Mouse (Mus musculus): ENCODE measurements around the gene C3.

The C3 gene

GRCm38 (mm10) chr17:57219167-57219883 is 8.6 kb downstream of the C3 start:
- DNase-seq: peak; percentile 83

- no peak for DNase-seq
Observed at GRCm38 (mm10) chr17:57218335-57218900, 9.5 kb downstream of the C3 start.

DNA sequence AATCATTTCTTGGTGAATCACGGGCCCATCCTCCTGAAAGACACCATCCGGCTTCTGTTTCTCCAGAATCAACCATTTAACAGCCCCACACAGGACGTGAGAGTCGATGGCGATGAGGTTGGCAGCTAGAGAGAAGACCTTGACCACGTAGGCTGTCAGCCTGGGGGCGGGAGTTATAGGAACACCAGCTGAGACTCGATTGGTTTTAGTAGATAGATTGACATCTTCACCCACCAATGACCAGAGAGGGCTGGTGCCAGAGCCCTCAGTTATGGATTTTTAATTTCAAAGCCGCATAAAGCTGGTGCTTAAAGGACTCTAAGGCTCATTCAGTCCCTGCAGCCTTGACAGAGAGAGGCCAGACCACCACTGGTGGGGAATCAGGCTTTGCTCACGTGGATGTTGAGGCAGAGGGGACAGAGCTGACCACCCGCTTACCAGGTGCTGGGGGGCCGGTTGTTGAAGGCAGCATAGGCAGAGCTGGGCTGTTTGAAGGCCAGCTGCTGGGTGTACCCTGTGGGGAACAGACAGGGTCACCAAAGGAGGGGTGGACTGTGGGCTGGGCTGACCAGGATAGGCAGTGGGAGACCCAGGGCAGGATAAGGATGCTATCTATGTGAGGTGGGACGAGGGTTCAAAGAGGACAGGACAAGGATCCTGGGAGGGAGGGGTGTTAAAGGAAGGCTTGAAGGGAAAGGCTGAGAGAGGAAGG is 13.1 kb downstream of the C3 start:
- no peak for DNase-seq

DNA sequence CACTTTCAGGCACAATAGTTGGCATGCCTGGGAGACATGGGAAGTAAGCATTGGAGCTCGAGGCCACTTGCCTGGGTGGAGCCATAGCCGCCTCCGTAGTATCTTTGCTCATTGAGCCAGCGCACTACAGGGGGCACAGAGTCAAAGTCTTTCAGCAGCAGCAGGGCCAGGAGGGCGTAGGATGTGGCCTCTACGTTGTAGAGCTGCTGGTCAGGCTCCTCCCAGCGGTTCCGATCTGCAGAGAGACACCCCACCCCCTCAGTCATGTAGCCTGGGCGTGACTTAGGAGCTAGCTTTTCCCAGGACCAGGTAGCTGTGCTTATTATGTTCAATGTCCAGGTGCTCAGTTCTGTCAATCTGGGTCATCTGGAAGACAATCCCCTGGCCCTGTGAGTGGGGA is 16.4 kb downstream of the C3 start:
- DNase-seq: no peak

DNA sequence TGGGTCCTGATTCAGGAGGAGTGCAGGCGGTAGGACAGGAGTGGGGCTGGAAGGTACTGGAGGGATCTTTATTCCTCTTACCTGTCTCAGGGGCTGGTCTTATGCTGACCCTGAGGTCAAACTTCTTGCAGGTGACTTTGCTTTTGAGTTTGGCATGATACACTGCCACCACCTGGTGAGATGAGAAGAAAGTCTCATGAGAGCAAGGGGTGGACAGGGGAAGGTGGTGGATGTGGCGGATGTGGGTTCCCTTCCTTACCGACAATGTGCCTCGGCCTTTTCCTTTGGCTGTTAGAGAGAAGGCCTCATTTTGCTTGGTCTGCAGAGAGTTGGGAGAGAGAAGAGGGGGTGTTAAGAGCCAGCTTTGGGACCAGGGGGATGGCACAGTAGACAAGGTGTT is 18.6 kb downstream of the C3 start:
- no peak for DNase-seq

DNA sequence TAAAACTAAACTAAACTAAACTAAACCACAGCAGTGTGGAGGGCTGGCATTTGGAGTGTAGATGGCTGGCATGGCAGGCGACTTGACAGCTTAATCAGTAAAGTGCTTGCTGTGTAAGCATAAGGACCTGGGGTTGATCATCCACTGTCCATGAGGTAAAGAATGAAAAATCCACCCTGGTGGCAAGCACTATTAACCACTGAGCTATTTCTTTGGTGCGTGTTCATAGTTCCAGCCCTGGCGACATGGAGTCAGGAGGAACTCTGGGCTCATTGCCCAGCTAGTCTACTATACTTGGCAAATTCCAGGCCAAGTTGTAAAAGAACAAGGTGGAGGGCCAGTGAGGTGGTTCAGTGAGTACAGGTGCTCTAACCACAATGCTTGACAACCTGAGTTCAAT is 20.0 kb downstream of the C3 start:
- no peak for DNase-seq

DNA sequence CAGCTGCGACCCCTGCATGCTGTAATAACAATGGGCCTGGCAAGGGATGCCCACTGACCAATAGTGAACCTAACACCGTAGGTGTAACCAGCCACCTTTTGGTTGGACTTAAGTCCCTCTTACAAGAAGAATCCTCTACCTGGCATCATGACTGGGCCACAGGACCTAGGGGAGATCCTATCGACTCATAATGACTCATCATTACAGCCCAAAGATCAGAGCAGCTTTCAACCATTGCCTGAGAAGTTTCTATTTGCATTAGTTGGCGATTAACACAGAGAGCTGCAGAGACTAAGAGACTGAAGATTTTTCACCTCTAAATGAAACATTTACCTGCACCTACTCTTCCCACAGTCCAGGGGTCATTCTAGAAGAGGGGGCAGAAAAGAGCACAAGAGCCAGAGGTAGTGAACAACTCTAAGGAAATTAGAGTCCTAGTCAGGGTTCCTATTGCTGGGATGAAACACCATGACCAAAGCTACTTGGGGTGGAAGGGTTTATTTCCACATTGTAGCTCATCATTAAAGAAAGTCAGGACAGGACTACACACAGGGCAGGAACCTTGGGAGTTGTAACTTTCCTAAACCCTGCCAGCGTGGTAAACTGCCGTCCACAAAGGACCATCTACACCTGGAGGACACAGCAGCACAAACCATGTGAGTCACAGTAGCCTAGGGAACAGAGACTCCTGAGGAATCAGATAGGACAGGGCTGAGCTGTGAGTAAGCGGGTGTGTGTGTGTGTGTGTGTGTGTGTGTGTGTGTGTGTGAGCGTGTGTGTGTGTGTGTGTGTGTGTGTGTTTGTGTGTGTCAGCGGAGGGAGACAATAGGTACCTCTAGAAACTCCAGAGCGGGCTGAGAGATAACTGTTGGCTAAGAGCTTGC is 25.9 kb downstream of the C3 start:
- DNase-seq: no peak

- no peak for DNase-seq
Observed at GRCm38 (mm10) chr17:57198252-57198651, 29.7 kb downstream of the C3 start.

DNA sequence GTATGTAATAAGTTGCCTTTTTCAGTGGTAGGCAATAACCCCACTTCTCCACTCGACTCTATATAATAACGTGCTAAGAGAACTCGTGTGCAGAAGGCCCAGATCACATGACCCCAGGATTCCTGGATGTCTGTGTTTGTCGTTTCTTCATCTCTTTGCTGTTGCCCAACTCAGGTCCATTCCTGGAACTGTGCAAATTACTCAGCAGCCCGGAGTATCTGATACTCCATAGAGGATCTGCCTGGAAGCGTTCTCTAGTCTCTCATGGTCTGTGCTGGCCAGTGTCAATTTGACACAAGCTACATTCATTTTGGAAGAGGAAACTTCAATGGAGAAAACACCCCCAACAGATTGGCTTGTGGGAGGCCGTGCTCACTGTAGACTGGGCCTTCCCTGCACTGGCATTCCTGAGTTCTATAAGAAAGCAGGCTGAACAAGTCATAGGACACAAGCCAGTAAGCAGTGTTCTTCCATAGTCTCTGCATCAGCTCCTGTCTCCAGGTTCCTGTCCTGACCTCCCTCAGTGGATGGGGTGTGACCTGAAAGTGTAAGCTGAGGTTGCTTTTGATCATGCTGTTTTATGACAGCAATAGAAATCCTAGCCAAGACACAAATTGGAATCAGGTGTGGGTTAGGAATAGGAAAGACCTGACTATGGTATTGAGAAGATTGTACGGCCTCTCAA is 32.5 kb downstream of the C3 start:
- no peak for DNase-seq

DNA sequence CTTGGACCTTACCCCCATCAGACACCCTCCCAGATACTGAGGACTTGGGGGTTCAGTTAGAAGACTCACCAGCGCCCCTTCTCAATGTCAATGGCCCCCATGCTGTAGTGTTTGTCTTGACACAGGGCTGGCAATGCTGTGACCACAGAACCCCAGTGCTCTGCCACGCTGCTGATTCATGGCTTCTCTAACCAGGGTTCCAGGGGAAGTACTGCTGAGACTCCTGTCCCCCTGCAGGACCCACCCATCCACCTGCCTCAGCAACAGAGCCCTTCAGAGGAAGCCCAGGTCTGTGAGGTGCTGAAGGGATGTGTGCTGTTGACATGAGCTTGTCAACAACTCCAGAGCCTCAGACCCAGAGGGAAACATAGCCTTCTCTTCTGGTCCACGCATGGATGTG is 33.2 kb downstream of the C3 start:
- no peak for DNase-seq

GRCm38 (mm10) chr17:57194041-57194507 is 33.9 kb downstream of the C3 start, which contains the start of gene Tnfsf14:
TSS of gene Tnfsf14 (minus strand) at chr17:57194177.
- DNase-seq: no peak

DNA sequence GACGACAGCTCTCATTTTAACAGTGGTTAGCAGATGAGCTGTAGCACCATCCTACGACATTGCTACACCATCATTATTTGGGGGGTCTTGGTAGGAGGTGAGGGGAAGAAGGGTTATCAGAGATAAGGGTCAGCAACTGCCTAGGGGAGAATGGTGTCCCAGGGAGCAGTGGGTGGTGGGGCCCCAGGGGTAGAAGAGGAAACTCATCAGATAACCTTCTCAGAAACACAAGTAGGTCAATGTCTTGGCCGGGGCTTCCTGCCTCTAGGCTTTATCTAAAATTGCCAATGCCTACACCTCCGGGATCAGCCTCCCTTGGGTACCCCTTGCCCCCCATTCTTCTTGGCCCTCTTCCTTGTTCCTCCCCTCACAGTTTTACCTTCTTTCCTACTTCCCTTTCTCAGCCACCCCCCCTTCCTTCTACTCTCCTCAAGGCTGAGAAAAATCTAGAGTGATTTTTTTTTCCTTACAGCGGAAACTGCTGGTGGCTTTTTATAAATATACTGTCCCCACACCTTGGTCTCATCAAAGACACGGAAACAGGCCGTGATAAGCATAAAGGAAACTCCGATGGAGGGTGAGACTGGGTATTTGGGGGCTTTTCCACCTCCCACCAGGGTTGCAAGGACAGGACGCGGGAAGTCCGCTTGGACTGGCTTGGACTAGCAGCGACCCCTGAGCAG is 39.3 kb downstream of the C3 start:
- DNase-seq: no peak

GRCm38 (mm10) chr17:57185641-57186040 is 42.3 kb downstream of the C3 start:
- no peak for DNase-seq

- DNase-seq: no peak
Observed at GRCm38 (mm10) chr17:57182871-57183270, 45.1 kb downstream of the C3 start.

DNA sequence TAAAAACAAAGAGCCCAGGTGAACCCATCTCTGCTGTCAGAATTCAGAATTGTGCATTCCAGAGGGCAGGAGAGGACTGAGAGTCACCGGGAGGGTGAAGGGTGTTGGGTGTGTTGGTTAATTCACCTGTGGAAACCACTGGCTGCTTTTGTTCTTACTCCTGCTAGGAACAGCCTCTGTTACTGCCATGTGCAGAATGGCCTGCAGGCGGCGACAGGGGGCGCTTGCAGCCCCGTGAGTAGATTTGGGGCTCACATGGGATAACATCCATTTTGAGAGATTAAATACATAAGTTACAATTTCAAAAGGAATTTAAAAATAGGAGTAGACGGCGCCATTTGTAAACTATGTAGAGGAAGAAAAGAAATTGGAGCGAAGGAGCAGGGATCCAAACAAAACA is 47.6 kb downstream of the C3 start:
- no peak for DNase-seq

DNA sequence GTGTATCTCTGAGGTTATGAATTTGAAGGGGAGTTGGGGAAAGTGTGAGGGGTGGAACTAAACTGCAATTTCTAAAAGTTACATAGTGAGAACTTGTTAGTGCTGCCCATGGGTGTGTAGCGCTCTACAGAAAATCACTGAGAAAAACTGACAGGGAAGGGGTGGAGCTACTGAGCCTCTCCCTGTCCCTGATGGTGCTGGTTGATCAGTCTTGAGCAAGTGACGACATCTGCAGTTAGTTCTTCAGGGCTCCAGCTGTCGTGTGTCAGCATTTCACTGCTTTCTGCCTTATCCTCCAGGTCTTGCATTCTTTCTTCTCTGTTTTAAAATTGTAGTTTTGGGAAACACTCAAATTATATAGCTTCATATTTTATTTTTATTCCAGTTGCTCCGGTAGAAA is 54.6 kb downstream of the C3 start:
- no peak for DNase-seq

GRCm38 (mm10) chr17:57172378-57172777 is 55.6 kb downstream of the C3 start:
- DNase-seq: no peak

GRCm38 (mm10) chr17:57170616-57171260 is 57.2 kb downstream of the C3 start:
- no peak for DNase-seq

DNA sequence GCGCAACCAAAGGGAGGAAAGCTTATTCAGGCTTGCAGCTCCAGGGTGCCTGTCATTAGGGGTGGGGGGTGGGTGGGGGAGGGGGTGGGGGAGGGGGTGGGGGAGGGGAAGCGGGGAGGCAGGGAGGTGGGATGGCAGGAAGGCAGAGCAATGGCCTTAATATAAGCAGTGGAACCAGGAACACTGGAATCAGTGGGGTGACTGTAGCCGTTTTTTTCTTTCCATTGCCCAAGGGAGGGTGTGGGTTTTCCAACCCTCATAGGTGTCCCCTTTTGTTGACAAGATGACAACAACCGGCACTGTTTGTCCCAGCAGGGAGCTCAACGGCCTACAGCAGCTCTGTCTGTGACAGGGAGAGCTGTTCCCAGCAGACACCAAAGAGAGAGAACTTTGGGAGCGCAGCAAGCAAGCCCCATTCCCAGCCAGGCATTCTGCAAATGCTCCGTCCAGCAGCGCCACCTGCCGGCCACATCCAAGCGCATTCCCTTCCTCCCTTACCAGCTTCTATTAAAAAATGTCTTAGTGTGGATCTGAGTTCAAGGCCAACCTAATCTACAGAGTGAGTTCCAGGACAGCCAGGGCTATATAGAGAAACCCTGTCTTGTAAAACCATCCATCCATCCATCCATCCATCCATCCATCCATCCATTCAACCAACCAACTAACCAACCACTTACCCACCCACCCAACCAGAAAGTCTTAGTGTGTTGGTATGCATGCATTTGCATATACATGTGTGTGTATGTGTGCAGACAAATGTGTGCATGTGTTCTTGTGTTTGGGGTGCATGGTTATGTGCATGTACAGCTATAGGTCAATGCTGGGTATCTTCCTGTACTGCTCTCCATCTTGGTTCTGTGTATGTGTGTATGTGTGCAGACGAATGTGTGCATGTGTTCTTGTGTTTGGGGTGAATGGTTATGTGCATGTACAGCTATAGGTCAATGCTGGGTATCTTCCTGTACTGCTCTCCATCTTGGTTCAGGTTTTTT is 60.8 kb downstream of the C3 start:
- peak; percentile 95 for DNase-seq
